Mouse (Mus musculus) CD4-positive naive resting alpha-beta T cell, adult 76 days (primary cell): ENCODE measurements around the gene Hist1h3h. TPM values are rescaled to one million over a fixed set of nuclear protein-coding genes. Genes with fewer than 3 reads are reported as not detected.

Experiments
- total RNA-seq: library from RNA; stranded (reverse); gene quantifications from one replicate; pipeline ENCODE4 v1.2.4, GENCODE M21; 2023

The Hist1h3h gene
- total RNA-seq, result 51.3 TPM

GRCm38 (mm10) chr13:21717397-21718357 is at the start of gene Hist1h3h:
TSS of gene Hist1h3h (plus strand) at chr13:21717659.

GRCm38 (mm10) chr13:21677305-21677704 is 40.2 kb upstream of the Hist1h3h start, which contains the start of gene Olfr1360:
TSS of gene Olfr1360 (minus strand) at chr13:21677405.

GRCm38 (mm10) chr13:21697811-21698210 is 19.6 kb upstream of the Hist1h3h start, which contains the start of gene Olfr1359:
TSS of gene Olfr1359 (plus strand) at chr13:21698111.

GRCm38 (mm10) chr13:21715864-21716539 is 1.5 kb upstream of the Hist1h3h start, which contains the start of the genes Hist1h2bl and Hist1h2ai:
TSS of gene Hist1h2bl (minus strand) at chr13:21716143.
TSS of gene Hist1h2ai (plus strand) at chr13:21716422.

GRCm38 (mm10) chr13:21721757-21722372 is 4.4 kb downstream of the Hist1h3h start, which contains the start of gene Hist1h2bm:
TSS of gene Hist1h2bm (plus strand) at chr13:21722044.

GRCm38 (mm10) chr13:21734906-21735767 is 17.7 kb downstream of the Hist1h3h start, which contains the start of gene Hist1h4j:
TSS of gene Hist1h4j (plus strand) at chr13:21735064.

GRCm38 (mm10) chr13:21750159-21751017 is 32.9 kb downstream of the Hist1h3h start, which contains the start of gene Hist1h4k:
TSS of gene Hist1h4k (minus strand) at chr13:21750505.

GRCm38 (mm10) chr13:21753524-21754285 is 36.2 kb downstream of the Hist1h3h start, which contains the start of the genes Hist1h2ak and Hist1h2bn:
TSS of gene Hist1h2ak (minus strand) at chr13:21753827.
TSS of gene Hist1h2bn (plus strand) at chr13:21754123.

Other genes with a start within 250 kb of the Hist1h3h start
- gene Nkapl, start 249.2 kb upstream of the Hist1h3h start, total RNA-seq, result not detected
- gene Zkscan4, start 238.8 kb upstream of the Hist1h3h start, total RNA-seq, result not detected
- gene Gm10065, start 238.2 kb upstream of the Hist1h3h start, total RNA-seq, result not detected
- 3.8 TPM for gene AK157302, start 222.4 kb upstream of the Hist1h3h start, total RNA-seq
- gene Gm11273, start 216.2 kb upstream of the Hist1h3h start, total RNA-seq, result 15.9 TPM
- gene Zkscan8, start 186.5 kb upstream of the Hist1h3h start, total RNA-seq, result 8.9 TPM
- not detected for gene Olfr1366, start 174.9 kb upstream of the Hist1h3h start, total RNA-seq
- gene Olfr1535, start 157.8 kb upstream of the Hist1h3h start, total RNA-seq, result not detected
- gene Olfr1364, start 135.9 kb upstream of the Hist1h3h start, total RNA-seq, result not detected
- not detected for gene Olfr1362, start 103.6 kb upstream of the Hist1h3h start, total RNA-seq
- not detected for gene Olfr11, start 75.1 kb upstream of the Hist1h3h start, total RNA-seq
- gene Olfr1361, start 54.3 kb upstream of the Hist1h3h start, total RNA-seq, result not detected
- gene Olfr1360, start 40.3 kb upstream of the Hist1h3h start, total RNA-seq, result not detected
- gene Olfr1359, start 19.5 kb upstream of the Hist1h3h start, total RNA-seq, result not detected
- 38.5 TPM for gene Hist1h2bl, start 1.5 kb upstream of the Hist1h3h start, total RNA-seq
- 23.2 TPM for gene Hist1h2ai, start 1.2 kb upstream of the Hist1h3h start, total RNA-seq
- 9.1 TPM for gene Hist1h2bm, start 4.4 kb downstream of the Hist1h3h start, total RNA-seq
- gene Hist1h4j, start 17.4 kb downstream of the Hist1h3h start, total RNA-seq, result 8.5 TPM
- gene Hist1h4k, start 32.8 kb downstream of the Hist1h3h start, total RNA-seq, result 192 TPM
- 29.1 TPM for gene Hist1h2ak, start 36.2 kb downstream of the Hist1h3h start, total RNA-seq
- gene Hist1h2bn, start 36.5 kb downstream of the Hist1h3h start, total RNA-seq, result 72.0 TPM
- 15.4 TPM for gene Hist1h1b, start 63.0 kb downstream of the Hist1h3h start, total RNA-seq
- gene Hist1h3i, start 65.7 kb downstream of the Hist1h3h start, total RNA-seq, result 103 TPM
- gene Hist1h2an, start 69.6 kb downstream of the Hist1h3h start, total RNA-seq, result 12.5 TPM
- 14.0 TPM for gene Hist1h2bp, start 69.8 kb downstream of the Hist1h3h start, total RNA-seq
- 25.5 TPM for gene Hist1h2bq, start 92.5 kb downstream of the Hist1h3h start, total RNA-seq
- gene Hist1h2ao, start 92.8 kb downstream of the Hist1h3h start, total RNA-seq, result 52.1 TPM
- 202 TPM for gene Hist1h4m, start 94.1 kb downstream of the Hist1h3h start, total RNA-seq
- gene Hist1h4n, start 114.5 kb downstream of the Hist1h3h start, total RNA-seq, result not detected
- 61.1 TPM for gene Hist1h2ap, start 115.8 kb downstream of the Hist1h3h start, total RNA-seq
- 25.7 TPM for gene Hist1h2br, start 116.1 kb downstream of the Hist1h3h start, total RNA-seq
- gene Zfp184, start 227.4 kb downstream of the Hist1h3h start, total RNA-seq, result 3.5 TPM